Mouse (Mus musculus) liver (tissue): ENCODE results near the gene Gm42957.
A peak's percentile ranks its signal among the peaks of the same experiment; 100 is the strongest.
"Not testable (repeated sequence)": the region's sequence is repeated elsewhere in the genome, so short reads cannot be mapped to it uniquely, and the experiment has no call there.

Experiments used
- DNase-seq: peaks from one replicate; pipeline ENCODE4 v3.0.0-alpha.2; 2020; ENCODE audit warnings: mixed read lengths

The Gm42957 gene

DNA sequence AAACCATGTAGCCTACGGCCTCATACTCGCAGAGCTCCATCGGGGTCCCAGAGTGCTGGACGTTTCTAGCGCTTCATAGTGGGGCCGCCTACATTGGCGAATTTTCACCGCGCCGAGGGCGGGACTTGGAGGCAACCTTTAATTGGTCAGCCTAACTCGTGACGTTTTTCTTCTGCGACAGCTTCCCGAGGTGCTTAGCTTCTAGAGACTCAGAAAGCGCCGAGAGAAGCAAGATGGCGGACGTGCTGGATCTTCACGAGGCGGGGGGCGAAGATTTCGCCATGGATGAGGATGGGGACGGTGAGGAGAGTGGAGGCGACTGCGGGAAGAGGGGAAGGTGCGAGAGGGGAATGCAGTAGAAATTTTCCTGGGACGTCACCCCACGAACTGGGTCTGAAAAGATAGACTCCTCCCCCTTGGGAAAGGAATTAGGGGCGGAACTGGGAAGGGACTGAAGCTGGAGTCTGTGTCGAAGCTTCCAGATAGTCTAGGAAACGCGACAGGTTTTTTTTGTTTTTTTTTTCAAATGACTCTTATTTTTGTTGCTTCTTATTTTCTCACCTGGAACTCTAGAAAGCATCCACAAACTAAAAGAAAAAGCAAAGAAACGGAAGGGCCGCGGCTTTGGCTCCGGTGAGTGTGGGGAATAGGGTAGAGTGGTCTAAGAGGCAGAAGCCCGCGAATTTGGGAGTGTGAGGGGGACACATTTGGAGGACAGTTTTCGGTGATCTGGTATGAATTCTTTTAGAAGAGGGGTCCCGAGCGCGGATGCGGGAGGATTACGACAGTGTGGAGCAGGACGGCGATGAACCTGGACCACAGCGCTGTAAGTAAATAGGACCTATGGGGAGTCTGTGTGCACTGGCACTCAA is 5.3 kb upstream of the Gm42957 start, which contains the start of gene Rbm8a:
Gene Rbm8a (plus strand): TSS at position 205 of the 872 bp plus-strand sequence.
- peak; percentile 94 for DNase-seq

GRCm38 (mm10) chr3:96632058-96632457 is 3.2 kb upstream of the Gm42957 start:
- no peak for DNase-seq

GRCm38 (mm10) chr3:96634015-96634414 is 1.3 kb upstream of the Gm42957 start:
- DNase-seq = no peak

DNA sequence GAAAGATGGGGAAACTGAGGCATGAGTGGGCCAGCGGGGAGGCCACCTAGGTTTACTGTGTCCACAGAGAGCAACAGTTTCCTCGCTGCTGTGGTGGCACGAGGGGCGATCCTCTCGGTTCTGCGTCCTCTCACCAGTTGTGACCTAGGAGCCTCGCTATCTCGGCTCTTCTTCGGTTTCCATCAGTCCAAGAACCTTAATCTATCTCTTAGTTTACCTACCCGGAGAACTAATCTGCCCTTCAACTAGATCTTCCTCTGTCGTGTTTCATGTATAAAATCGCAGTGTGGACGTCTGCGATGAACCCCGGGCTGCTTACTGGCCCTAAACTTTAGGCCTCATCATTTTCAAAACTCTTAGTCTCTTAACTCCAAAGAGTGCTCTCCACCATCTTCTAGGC is 632 bp downstream of the Gm42957 start:
- no peak for DNase-seq

GRCm38 (mm10) chr3:96636448-96636847 is 1.2 kb downstream of the Gm42957 start:
- DNase-seq = no peak

GRCm38 (mm10) chr3:96639219-96639618 is 3.9 kb downstream of the Gm42957 start:
- DNase-seq = peak; percentile 78

DNA sequence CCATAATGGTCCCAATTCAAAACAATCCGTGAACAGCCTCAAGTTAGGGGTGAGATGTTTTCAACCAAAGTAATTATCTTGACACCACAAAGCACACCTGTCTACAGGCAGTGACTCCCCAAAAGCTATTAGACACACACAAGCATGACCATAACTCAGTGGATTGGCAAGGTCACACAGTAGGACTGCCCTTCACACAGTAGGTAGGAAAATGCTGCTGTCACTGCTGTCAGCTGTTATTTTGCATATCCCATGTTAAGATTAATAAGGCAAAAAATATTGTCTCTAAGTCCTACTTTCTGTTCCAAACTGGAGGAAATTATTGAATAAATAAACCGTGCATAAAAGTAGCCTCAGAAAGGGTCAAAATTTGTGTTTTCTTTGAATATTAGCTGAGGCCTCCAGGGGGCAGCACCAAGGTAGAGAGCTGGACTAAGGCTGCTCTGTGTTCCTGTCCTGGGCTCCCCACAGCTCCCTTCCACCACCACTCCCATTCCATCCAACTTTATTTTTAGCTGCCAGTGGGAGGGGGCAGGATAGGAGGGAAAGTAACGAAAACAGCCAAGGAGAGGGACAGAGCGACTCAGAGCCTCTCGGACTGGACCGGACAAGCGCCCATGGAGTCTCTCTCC is 9.9 kb downstream of the Gm42957 start, which contains the start of gene Itga10:
Gene Itga10 (plus strand): TSS at position 567 of the 632 bp plus-strand sequence.
- DNase-seq = peak; percentile 15

GRCm38 (mm10) chr3:96647365-96647764 is 12.1 kb downstream of the Gm42957 start:
- DNase-seq = no peak

GRCm38 (mm10) chr3:96660901-96661300 is 25.6 kb downstream of the Gm42957 start:
- no peak for DNase-seq

DNA sequence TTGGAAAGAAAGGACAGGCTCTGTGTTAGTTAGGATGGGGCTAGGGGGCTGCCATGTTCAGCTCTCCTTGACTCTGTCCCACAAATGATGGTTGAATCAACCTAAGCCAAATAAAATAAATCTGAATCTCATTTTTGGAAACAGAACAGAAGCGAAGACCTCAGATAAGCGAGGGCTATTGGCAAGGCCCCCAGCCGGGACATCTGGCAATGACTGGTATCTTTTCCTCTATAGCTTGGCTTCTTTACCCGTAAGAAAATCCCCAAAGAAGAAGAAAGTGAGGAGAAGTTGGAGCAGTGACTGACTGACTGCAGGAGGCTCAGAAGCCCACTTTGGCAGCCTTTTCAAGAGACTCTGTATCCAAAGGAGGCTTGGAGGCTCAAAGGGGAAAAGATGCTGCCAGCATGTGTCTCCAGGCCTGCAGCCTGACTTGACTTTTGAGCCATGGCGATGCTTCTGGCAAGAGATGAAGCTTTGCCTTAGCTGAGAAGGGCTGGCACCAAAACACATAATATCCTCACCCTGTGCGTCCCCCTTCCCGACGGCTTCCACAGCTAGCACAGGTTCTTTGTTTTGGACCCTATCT is 27.6 kb downstream of the Gm42957 start:
- no peak for DNase-seq

GRCm38 (mm10) chr3:96663432-96664239 is 28.4 kb downstream of the Gm42957 start:
- peak; percentile 67 for DNase-seq

DNA sequence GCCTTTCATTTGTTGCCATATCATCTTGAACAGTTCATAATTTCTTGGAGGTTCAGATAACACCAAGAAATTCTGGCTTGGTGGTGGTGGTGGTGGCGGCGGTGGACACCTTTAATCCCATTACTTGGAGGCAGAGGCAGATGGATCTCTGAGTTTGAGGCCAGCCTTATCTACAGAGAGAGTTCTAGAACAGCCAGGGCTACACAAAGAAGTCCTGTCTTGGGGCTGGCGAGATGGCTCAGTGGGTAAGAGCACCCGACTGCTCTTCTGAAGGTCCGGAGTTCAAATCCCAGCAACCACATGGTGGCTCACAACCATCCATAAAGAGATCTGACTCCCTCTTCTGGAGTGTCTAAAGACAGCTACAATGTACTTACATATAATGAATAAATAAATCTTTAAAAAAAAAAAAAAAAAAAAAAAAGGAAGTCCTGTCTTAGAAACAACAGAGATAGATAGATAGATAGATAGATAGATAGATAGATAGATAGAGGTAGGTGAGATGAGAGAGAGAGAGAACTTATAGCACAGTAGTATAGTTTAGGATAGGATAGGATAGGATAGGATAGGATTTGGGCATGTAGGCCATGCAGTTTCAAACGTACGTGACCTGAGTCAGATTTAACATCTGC is 30.6 kb downstream of the Gm42957 start:
- not testable (repeated sequence) for DNase-seq

GRCm38 (mm10) chr3:96666916-96667315 is 31.6 kb downstream of the Gm42957 start:
- no peak for DNase-seq

- DNase-seq = peak; percentile 34
Measured at GRCm38 (mm10) chr3:96667316-96667715, 32.0 kb downstream of the Gm42957 start.

DNA sequence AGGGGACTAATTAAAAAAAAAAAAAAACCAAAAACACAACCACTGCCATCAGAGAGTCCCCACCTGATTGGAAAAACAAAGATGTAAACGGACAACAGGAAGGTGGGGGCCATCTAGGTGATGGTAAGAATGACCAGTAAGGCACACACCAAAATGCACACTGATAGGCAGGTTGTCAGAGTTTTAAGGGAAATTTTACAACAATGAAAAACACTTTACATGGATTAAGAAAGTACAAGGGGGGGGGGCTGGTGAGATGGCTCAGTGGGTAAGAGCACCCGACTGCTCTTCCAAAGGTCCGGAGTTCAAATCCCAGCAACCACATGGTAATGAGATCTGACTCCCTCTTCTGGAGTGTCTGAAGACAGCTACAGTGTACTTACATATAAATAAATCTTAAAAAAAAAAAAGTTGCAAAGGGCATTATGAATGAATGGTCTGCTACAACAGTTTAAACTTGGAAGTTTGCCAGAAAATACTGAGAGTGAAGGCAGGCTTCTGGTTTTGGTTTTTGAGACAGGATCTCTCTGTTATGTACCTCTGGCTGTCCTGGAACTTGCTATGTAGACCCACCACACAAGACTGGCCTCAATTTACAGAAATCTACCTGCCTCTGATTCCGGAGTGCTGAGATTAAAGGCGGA is 33.3 kb downstream of the Gm42957 start:
- no peak for DNase-seq

DNA sequence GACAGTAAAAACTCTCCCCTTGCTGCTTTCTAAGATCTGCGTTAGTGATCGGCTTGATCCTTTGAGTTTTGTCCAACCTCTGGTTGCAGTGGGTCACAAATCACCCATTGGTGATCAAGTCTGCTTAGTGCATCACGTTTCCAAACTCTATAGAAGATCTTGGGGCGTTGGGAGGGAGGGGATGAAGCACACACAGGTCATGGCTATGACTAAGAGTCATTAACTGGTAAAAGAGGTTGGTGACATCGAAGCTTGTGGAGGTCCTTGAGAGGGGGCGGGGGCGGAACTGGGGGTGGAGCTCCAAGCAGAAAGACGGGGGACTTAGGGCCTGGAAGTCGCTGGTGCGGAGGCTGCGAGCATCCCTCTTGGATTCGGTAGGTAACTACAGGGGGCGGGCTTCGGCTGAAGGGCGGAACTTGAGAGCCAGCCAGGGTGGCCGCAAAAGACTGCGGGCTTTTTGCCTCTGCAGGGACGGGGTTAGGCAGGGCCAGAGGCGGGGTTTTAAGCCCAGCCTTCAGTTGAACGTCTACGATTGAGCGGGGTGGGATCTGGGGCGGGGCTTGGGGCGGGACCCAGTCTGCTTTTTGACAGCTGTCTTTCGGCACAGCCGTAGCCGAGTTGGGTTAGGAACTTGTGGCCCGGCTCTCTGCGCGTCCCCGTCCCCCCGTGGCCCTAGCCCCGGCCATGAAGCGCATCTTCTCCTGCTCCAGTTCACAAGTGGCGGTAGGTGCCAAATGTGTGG is 34.6 kb downstream of the Gm42957 start, which contains the start of gene Ankrd35:
Gene Ankrd35 (plus strand): TSS at position 405 of the 742 bp plus-strand sequence.
- peak; percentile 88 for DNase-seq

- DNase-seq = no peak
Measured at GRCm38 (mm10) chr3:96671519-96671918, 36.2 kb downstream of the Gm42957 start.

- DNase-seq = no peak
Measured at GRCm38 (mm10) chr3:96673514-96673913, 38.2 kb downstream of the Gm42957 start.

DNA sequence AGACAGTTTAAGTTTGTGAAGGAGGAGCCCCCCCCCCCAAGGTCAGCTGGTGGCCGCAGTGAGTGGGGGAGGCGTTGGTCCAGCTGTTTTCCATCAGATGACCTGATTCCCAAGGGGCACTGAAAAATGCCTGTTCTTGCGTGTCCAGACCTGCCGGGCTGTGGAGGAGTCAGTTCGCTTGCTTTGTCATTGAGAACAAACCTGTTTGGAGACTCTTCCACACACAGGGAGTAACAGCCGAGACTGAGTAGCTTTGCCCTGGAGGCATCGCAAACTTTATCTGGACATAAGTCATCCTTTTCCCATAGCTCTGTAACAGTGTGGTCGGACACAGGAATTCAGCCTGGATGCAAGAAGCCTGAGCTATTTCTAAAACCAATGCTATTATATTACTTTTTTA is 39.2 kb downstream of the Gm42957 start:
- no peak for DNase-seq

DNA sequence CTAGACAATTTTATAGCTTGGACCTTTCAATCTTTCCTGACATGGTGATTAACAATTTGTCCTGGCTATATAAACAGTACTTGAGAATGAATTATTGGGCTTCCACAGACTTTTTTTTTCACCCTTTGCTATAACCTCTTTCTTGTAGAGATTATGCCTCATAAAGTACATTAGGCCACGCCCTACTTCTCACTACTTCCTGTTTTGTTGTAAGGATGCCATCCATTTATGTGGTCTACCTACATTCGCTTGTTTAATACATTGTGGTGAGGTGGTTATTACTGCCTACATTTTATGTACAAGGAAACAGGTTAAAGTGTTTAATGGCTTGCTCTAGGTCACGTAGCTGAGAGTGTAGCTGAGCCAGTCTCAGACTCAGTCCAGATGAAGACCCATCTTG is 39.9 kb downstream of the Gm42957 start:
- DNase-seq = no peak

GRCm38 (mm10) chr3:96675690-96676089 is 40.4 kb downstream of the Gm42957 start:
- DNase-seq = no peak
